Mouse (Mus musculus): ENCODE results near the gene 1700020N01Rik. TPM values are rescaled to one million over a fixed set of nuclear protein-coding genes. Genes with fewer than 3 reads are reported as not detected.

The 1700020N01Rik gene
- polyA plus RNA-seq, 1 experiment, result 0.09 TPM

GRCm38 (mm10) chr10:21668976-21669375, 76.0 kb downstream of the 1700020N01Rik start:
- no peak for TF ChIP-seq CTCF (conservative IDR thresholded peaks at IDR 0.05; ENCODE audit: insufficient read depth, insufficient read length, low read depth, low read length)
- peak; percentile 11 for TF ChIP-seq POLR2A (IDR thresholded peaks at IDR 0.05; ENCODE audit: low read depth, low read length)
- WGBS, result 54% methylated on average over 17 of the region's 17 CpGs
- DNase-seq, result peak; percentile 87
- Histone ChIP-seq H3K36me3 (ENCODE audit: control insufficient read depth, insufficient read depth, low read length) (no peaks in the 10 kb centered on the region), H3K27me3 (replicated peaks; ENCODE audit: control insufficient read depth, insufficient read depth, low read length) (no peaks in the 10 kb centered on the region), H3K4me3 (ENCODE audit: insufficient read depth, low read depth, low read length) (peak overlapping the region; percentile 28; the same call in 1 of the 2 replicates), H3K27ac (ENCODE audit: insufficient read depth, low read depth, low read length) (peak overlapping the region; percentile 95), H3K4me1 (ENCODE audit: control insufficient read depth, insufficient read depth, low read length) (peaks cover 9% of the 10 kb centered on the region; the same call in 1 of the 2 replicates)

DNA sequence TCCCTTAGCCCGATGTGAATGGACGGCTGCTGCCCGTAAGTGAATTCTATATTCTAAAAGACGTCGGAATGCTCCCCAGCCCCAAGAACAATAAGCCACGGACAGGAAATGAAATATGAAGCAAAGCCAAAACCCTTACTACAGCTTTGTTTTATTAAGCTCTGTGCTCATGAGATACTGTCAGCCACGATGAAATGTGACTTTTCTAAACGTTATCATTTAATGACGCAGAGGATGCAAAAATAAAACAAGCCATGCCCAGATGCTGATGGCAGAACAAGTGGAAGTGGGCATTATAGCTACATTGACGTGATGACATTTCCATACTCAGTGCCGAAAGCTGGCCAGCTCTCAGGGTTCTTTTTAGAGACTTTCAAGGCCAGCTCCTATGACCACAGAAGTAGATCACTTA, 76.8 kb downstream of the 1700020N01Rik start:
- no peaks in the 10 kb centered on the region for H3K27me3 ChIP-seq (replicated peaks; ENCODE audit: control insufficient read depth, insufficient read depth, low read length)
- no peak overlapping the region for H3K4me3 ChIP-seq (ENCODE audit: insufficient read depth, low read depth, low read length)
- peak; percentile 66 for DNase-seq
- H3K36me3 ChIP-seq (ENCODE audit: control insufficient read depth, insufficient read depth, low read length), result no peaks in the 10 kb centered on the region
- peaks cover 7% of the 10 kb centered on the region; the same call in 1 of the 2 replicates for H3K4me1 ChIP-seq (ENCODE audit: control insufficient read depth, insufficient read depth, low read length)
- TF ChIP-seq POLR2A (IDR thresholded peaks at IDR 0.05; ENCODE audit: low read depth, low read length), result no peak
- TF ChIP-seq CTCF (conservative IDR thresholded peaks at IDR 0.05; ENCODE audit: insufficient read depth, insufficient read length, low read depth, low read length), result no peak
- peak overlapping the region; percentile 95 for H3K27ac ChIP-seq (ENCODE audit: insufficient read depth, low read depth, low read length)
- 52% methylated on average over 11 of the region's 11 CpGs for WGBS

GRCm38 (mm10) chr10:21670168-21670567, 77.2 kb downstream of the 1700020N01Rik start:
- WGBS, result 26% methylated on average over 5 of the region's 5 CpGs
- H3K4me3 ChIP-seq (ENCODE audit: insufficient read depth, low read depth, low read length), result no peak overlapping the region
- peak; percentile 60 for DNase-seq
- H3K27me3 ChIP-seq (replicated peaks; ENCODE audit: control insufficient read depth, insufficient read depth, low read length), result no peaks in the 10 kb centered on the region
- TF ChIP-seq CTCF (conservative IDR thresholded peaks at IDR 0.05; ENCODE audit: insufficient read depth, insufficient read length, low read depth, low read length), result no peak
- H3K4me1 ChIP-seq (ENCODE audit: control insufficient read depth, insufficient read depth, low read length), result peaks cover 6% of the 10 kb centered on the region; the same call in 1 of the 2 replicates
- H3K27ac ChIP-seq (ENCODE audit: insufficient read depth, low read depth, low read length), result peak overlapping the region; percentile 95
- no peaks in the 10 kb centered on the region for H3K36me3 ChIP-seq (ENCODE audit: control insufficient read depth, insufficient read depth, low read length)

Other genes with a start within 250 kb of the 1700020N01Rik start
- gene Aldh8a1, start 215.9 kb upstream of the 1700020N01Rik start, polyA plus RNA-seq (2012; rRNA removed), result 238 and 267 TPM in 2 replicates

All from kidney, adult 2 months (tissue).